Mouse (Mus musculus) midbrain, embryonic 10.5 days (tissue): ENCODE data around the gene Fam92b. TPM values are rescaled to one million over a fixed set of nuclear protein-coding genes. Genes with fewer than 3 reads are reported as not detected.

Experiments used
- DNase-seq: peaks from one replicate; pipeline ENCODE4 v3.0.0-alpha.2; 2017; ENCODE audit warnings: low spot score
- H3K27ac ChIP-seq: fragments of 300-500 bp; sonication (generic); replicated peaks from 2 replicates; pipeline ENCODE4 v1.5.1; 2016; ENCODE audit warnings: mild to moderate bottlenecking
- H3K27me3 ChIP-seq: fragments of 300-500 bp; sonication (generic); 2 replicates; pipeline ENCODE4 v1.6.1; 2016; ENCODE audit warnings: low read depth, mild to moderate bottlenecking; ENCODE audit not compliant: poor library complexity, severe bottlenecking
- H3K36me3 ChIP-seq: fragments of 300-500 bp; sonication (generic); 2 replicates; pipeline ENCODE4 v1.6.1; 2016; ENCODE audit warnings: mild to moderate bottlenecking, moderate library complexity
- H3K4me1 ChIP-seq: fragments of 300-500 bp; sonication (generic); 2 replicates; pipeline ENCODE4 v1.6.1; 2016
- H3K4me3 ChIP-seq: fragments of 300-500 bp; sonication (generic); 2 replicates; pipeline ENCODE4 v1.5.1; 2016; ENCODE audit warnings: mild to moderate bottlenecking, moderate library complexity
- H3K9me3 ChIP-seq: fragments of 300-500 bp; sonication (generic); replicated peaks from 2 replicates; pipeline ENCODE4 v1.6.1; 2016; ENCODE audit warnings: mild to moderate bottlenecking
- WGBS: fragments of 180-500 bp; shearing (Covaris S2); methylation state at CpG from one replicate; pipeline ENCODE4 v1.1.7; 2016; 5-methylcytosine and 5-hydroxymethylcytosine counted together
- polyA plus RNA-seq: library from polyadenylated mRNA; unstranded; fragments of >200 nt; fragmentation: Nextera tagmentation; extraction: Ambion mirVana; gene quantifications from 2 replicates; pipeline ENCODE4 v1.2.1, GENCODE M21; 2016

Gene Fam92b
- polyA plus RNA-seq, 1 experiment from 2014 or later, result 2.6 TPM

- Histone ChIP-seq H3K27me3 (no peaks in the 10 kb centered on the region), H3K9me3 (no peaks in the 10 kb centered on the region), H3K36me3 (no peaks in the 10 kb centered on the region), H3K4me1 (peaks cover 43% of the 10 kb centered on the region), H3K4me3 (no peak overlapping the region), H3K27ac (peak overlapping the region; percentile 52; the same call in 1 of the 2 replicates)
- no peak for DNase-seq
- 86% methylated on average over 3 of the region's 3 CpGs for WGBS
Observed at GRCm38 (mm10) chr8:120140769-120141168, 36.5 kb downstream of the Fam92b start.

GRCm38 (mm10) chr8:120138958-120139357 is 38.3 kb downstream of the Fam92b start:
- DNase-seq, result no peak
- WGBS, result 91% methylated on average over 2 of the region's 2 CpGs
- Histone ChIP-seq H3K4me3 (no peak overlapping the region), H3K27ac (no peak overlapping the region), H3K9me3 (no peaks in the 10 kb centered on the region), H3K27me3 (no peaks in the 10 kb centered on the region), H3K36me3 (no peaks in the 10 kb centered on the region), H3K4me1 (peaks cover 30% of the 10 kb centered on the region)

- Histone ChIP-seq H3K4me1 (peaks cover 23% of the 10 kb centered on the region), H3K27ac (0 out of 2 replicates have a peak overlapping the region, but pooled peaks have one; percentile 33), H3K4me3 (no peak overlapping the region), H3K9me3 (no peaks in the 10 kb centered on the region), H3K36me3 (no peaks in the 10 kb centered on the region), H3K27me3 (0 out of 2 replicates have a peak, but pooled peaks cover under 1% of the 10 kb centered on the region)
- WGBS, result 64% methylated on average over 7 of the region's 7 CpGs
- no peak for DNase-seq
Observed at GRCm38 (mm10) chr8:120136618-120137017, 40.6 kb downstream of the Fam92b start.

GRCm38 (mm10) chr8:120135687-120136086 is 41.6 kb downstream of the Fam92b start:
- no peaks in the 10 kb centered on the region for H3K36me3 ChIP-seq
- 91% methylated on average over 7 of the region's 7 CpGs for WGBS
- no peak for DNase-seq
- no peak overlapping the region for H3K4me3 ChIP-seq
- 0 out of 2 replicates have a peak, but pooled peaks cover 8% of the 10 kb centered on the region for H3K27me3 ChIP-seq
- H3K9me3 ChIP-seq, result no peaks in the 10 kb centered on the region
- H3K27ac ChIP-seq, result no peak overlapping the region
- H3K4me1 ChIP-seq, result peaks cover 23% of the 10 kb centered on the region

- no peaks in the 10 kb centered on the region for H3K9me3 ChIP-seq
- peaks cover 43% of the 10 kb centered on the region for H3K4me1 ChIP-seq
- WGBS, result 91% methylated on average over 7 of the region's 7 CpGs
- no peaks in the 10 kb centered on the region for H3K36me3 ChIP-seq
- no peak overlapping the region for H3K27ac ChIP-seq
- no peak overlapping the region for H3K4me3 ChIP-seq
- 0 out of 2 replicates have a peak, but pooled peaks cover 10% of the 10 kb centered on the region for H3K27me3 ChIP-seq
- no peak for DNase-seq
Observed at GRCm38 (mm10) chr8:120133169-120133568, 44.1 kb downstream of the Fam92b start.

GRCm38 (mm10) chr8:120131158-120131557 is 46.1 kb downstream of the Fam92b start:
- peaks cover 52% of the 10 kb centered on the region for H3K4me1 ChIP-seq
- no peak for DNase-seq
- no peak overlapping the region for H3K4me3 ChIP-seq
- peaks cover 15% of the 10 kb centered on the region; the same call in 1 of the 2 replicates for H3K27me3 ChIP-seq
- H3K9me3 ChIP-seq, result no peaks in the 10 kb centered on the region
- 87% methylated on average over 8 of the region's 8 CpGs for WGBS
- no peaks in the 10 kb centered on the region for H3K36me3 ChIP-seq
- peak overlapping the region; percentile 19; the same call in 1 of the 2 replicates for H3K27ac ChIP-seq

- Histone ChIP-seq H3K27ac (peak overlapping the region; percentile 59), H3K4me3 (no peak overlapping the region), H3K9me3 (no peaks in the 10 kb centered on the region), H3K27me3 (peaks cover 15% of the 10 kb centered on the region; the same call in 1 of the 2 replicates), H3K36me3 (no peaks in the 10 kb centered on the region), H3K4me1 (peaks cover 66% of the 10 kb centered on the region)
- WGBS, result 51% methylated on average over 4 of the region's 4 CpGs
- peak; percentile 37 for DNase-seq
Observed at GRCm38 (mm10) chr8:120129547-120129946, 47.7 kb downstream of the Fam92b start.

- Histone ChIP-seq H3K27me3 (peaks cover 14% of the 10 kb centered on the region; the same call in 1 of the 2 replicates), H3K4me1 (peaks cover 79% of the 10 kb centered on the region), H3K9me3 (no peaks in the 10 kb centered on the region), H3K36me3 (no peaks in the 10 kb centered on the region), H3K4me3 (no peak overlapping the region), H3K27ac (peak overlapping the region; percentile 63)
- WGBS, result 29% methylated on average over 14 of the region's 14 CpGs
- no peak for DNase-seq
Observed at GRCm38 (mm10) chr8:120126357-120127161, 50.7 kb downstream of the Fam92b start.

GRCm38 (mm10) chr8:120124836-120125389 is 52.4 kb downstream of the Fam92b start:
- Histone ChIP-seq H3K27me3 (peaks cover 6% of the 10 kb centered on the region; the same call in 1 of the 2 replicates), H3K36me3 (no peaks in the 10 kb centered on the region), H3K9me3 (no peaks in the 10 kb centered on the region), H3K4me1 (peaks cover 68% of the 10 kb centered on the region), H3K27ac (peak overlapping the region; percentile 63), H3K4me3 (no peak overlapping the region)
- DNase-seq, result peak; percentile 60
- 53% methylated on average over 7 of the region's 7 CpGs for WGBS

- H3K4me1 ChIP-seq, result peaks cover 61% of the 10 kb centered on the region
- no peak for DNase-seq
- H3K27ac ChIP-seq, result peak overlapping the region; percentile 63
- 69% methylated on average over 6 of the region's 6 CpGs for WGBS
- no peak overlapping the region for H3K4me3 ChIP-seq
- no peaks in the 10 kb centered on the region for H3K36me3 ChIP-seq
- no peaks in the 10 kb centered on the region for H3K9me3 ChIP-seq
- peaks cover 11% of the 10 kb centered on the region; the same call in 1 of the 2 replicates for H3K27me3 ChIP-seq
Observed at GRCm38 (mm10) chr8:120124261-120124660, 53.0 kb downstream of the Fam92b start.

- Histone ChIP-seq H3K9me3 (no peaks in the 10 kb centered on the region), H3K27ac (no peak overlapping the region), H3K4me3 (no peak overlapping the region), H3K36me3 (peaks cover under 1% of the 10 kb centered on the region; the same call in 1 of the 2 replicates), H3K27me3 (peaks cover 32% of the 10 kb centered on the region), H3K4me1 (peaks cover 35% of the 10 kb centered on the region)
- WGBS, result 74% methylated on average over 5 of the region's 5 CpGs
- no peak for DNase-seq
Observed at GRCm38 (mm10) chr8:120120951-120121350, 56.3 kb downstream of the Fam92b start.

- DNase-seq, result no peak
- peaks cover 42% of the 10 kb centered on the region for H3K27me3 ChIP-seq
- 0 out of 2 replicates have a peak overlapping the region, but pooled peaks have one; percentile 30 for H3K27ac ChIP-seq
- WGBS, result 90% methylated on average over 6 of the region's 6 CpGs
- H3K4me3 ChIP-seq, result no peak overlapping the region
- peaks cover 25% of the 10 kb centered on the region for H3K4me1 ChIP-seq
- H3K36me3 ChIP-seq, result peaks cover 3% of the 10 kb centered on the region; the same call in 1 of the 2 replicates
- H3K9me3 ChIP-seq, result no peaks in the 10 kb centered on the region
Observed at GRCm38 (mm10) chr8:120119931-120120330, 57.3 kb downstream of the Fam92b start.
